Mouse (Mus musculus) cortical plate, adult 2 months (tissue): ENCODE measurements around the gene Cyp27b1. TPM values are rescaled to one million over a fixed set of nuclear protein-coding genes. Genes with fewer than 3 reads are reported as not detected.
"Not testable (repeated sequence)": the region's sequence is repeated elsewhere in the genome, so short reads cannot be mapped to it uniquely, and the experiment has no call there.

Experiments
- H3K27ac ChIP-seq: fragments of 200-500 bp; 2 replicates; pipeline ENCODE4 v1.5.1; 2012; ENCODE audit warnings: low read length, control low read depth, inconsistent platforms; ENCODE audit not compliant: insufficient read depth
- H3K4me1 ChIP-seq: fragments of 200-500 bp; 2 replicates; pipeline ENCODE4 v1.6.1; 2011; ENCODE audit warnings: low read length; ENCODE audit not compliant: control insufficient read depth, insufficient read depth
- H3K4me3 ChIP-seq: fragments of 200-500 bp; 2 replicates; pipeline ENCODE4 v1.5.1; 2011; ENCODE audit warnings: mild to moderate bottlenecking, low read length, control low read depth; ENCODE audit not compliant: insufficient read depth
- CTCF ChIP-seq: fragments of 200-500 bp; IDR thresholded peaks from 2 replicates; pipeline ENCODE4 v1.5.1; 2011; ENCODE audit warnings: mild to moderate bottlenecking, control low read depth, low read length; ENCODE audit not compliant: insufficient read depth; ENCODE audit errors: extremely low read depth
- POLR2A ChIP-seq: fragments of 200-500 bp; IDR thresholded peaks from 2 replicates; pipeline ENCODE4 v1.6.1; 2011; ENCODE audit warnings: mild to moderate bottlenecking, low read length, control low read depth; ENCODE audit not compliant: insufficient read depth; ENCODE audit errors: extremely low read depth
- polyA plus RNA-seq: library from polyadenylated mRNA; depleted of rRNA; stranded (reverse); fragments of >200 nt; gene quantifications from 2 replicates; pipeline ENCODE4 v1.2.3, GENCODE M21; 2012

The Cyp27b1 gene
- polyA plus RNA-seq, 1 experiment = 0.67 TPM

DNA sequence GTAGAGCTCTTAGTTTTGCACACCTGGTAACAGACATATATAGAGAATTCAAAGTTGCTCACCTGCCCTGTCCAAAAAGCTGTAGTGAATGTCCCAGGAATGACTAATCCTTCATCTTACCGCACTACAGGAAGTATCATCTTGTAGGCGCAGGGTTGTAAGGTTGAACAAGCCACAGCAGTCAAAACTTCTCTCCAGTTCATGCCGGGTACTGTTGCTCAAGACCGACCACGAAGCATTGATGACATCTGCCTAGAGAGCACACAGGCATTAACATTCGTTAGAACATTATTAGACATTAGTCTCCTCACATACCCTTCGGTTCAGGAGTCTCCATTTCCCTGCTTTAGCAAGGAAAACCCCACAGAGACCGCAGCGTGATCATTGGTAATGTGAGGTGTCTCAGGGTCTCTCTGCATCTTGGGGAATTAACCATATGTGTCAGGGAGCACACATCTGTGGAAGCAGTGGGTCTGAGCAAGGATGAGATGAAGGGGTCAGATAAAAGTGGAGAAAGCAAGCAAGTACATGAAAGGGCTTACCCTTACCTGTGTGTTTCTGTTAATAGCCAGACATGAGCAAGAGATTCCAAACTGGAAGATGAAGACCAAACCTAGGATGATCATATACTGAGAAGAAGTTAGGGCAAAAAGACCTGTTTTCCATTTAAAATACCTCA, 20.4 kb downstream of the Cyp27b1 start:
- peaks cover 3% of the 10 kb centered on the region; the same call in 1 of the 2 replicates for H3K4me1 ChIP-seq
- no peak overlapping the region for H3K27ac ChIP-seq
- peak overlapping the region; percentile 69; the same call in 1 of the 2 replicates for H3K4me3 ChIP-seq
- TF ChIP-seq POLR2A (no peak), CTCF (no peak)

DNA sequence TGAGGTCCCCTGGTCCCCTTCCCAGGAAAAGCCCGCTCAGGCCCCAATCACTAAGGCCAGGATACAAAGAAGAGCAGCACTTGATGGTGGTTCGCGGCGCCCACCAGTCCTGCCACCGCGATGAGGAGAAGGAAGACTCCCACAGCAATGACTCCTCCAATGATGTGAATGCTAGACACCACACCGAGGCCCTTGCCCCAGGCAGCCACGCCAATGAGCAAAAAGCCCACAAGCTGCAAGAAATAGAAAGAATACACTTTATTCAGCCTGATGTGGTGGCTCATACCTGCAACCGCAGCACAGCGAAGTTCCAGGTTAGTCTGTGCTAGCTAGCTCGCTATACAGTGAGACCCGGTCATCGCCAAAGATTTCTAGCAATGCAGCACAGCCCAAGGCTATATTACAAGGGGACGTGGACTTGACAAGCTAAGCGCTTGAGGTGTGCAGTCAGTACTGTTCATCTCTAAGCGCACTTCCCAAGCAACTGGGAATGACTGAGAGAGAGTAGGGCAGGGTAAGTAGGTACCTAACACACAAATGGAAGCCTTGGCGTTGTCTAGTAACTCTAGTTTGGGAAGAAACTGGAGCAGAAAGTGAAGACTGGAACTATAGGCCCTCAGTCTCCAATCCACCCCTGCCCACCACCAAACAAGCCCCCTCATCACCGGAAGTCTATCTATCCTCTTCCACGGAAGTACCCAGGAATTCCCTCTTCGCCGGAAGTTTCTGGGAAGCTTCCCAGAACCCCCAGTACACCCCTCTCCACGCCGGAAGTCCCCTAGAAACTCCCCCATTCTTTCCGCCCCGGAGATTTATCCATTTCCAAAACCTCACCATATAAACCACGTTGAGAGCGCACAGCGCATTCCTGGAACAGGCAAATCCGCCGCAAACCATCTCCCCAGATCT, 21.5 kb downstream of the Cyp27b1 start:
- Histone ChIP-seq H3K4me3 (peak overlapping the region; percentile 69), H3K4me1 (peaks cover under 1% of the 10 kb centered on the region; the same call in 1 of the 2 replicates), H3K27ac (no peak overlapping the region; the same call in 1 of the 2 replicates)
- no peak for TF ChIP-seq CTCF
- TF ChIP-seq POLR2A = no peak; the same call in 1 of the 2 replicates

DNA sequence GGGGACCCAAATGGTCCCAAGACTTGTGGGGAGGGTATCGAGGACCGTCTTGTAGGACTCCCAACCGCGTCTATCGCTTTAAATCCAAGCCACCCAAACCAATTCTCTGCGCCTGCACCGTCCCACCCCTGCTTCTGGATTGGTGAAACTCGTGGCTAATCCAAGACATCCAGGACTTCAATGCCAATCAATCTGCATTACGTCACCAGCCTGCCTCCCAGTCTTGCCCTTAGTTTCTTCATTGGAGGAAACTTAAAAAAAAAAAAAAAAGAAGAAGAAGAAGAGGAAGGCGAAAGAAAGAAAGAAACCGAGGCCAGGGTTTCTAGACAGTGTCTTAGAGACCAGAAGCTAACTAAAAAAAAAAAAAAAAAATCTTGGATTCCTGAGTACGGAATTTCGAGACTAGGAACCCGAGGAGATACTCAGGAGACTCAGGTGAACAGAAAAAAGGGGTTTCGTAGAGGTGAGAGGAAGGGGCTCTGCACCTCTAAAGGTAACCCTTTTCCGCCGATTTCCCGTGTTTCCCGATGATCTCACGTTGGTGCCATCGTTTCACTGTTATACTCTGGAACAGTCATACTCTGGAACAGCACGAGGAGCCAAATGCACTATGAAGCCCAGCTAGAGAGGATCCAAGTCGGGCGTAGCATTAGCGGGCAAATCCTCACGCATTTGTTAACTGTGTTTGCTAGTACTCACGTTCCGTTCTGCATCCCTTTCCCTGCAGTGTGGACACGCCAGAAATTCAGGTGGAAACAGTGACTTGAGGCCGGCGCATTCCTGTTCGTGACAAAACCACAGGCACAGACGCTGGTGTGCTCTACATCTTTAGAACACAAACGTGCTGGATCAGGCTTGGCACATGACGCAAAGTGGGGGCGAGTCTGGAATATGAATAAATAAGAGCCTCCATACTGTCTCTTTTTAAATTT, 22.4 kb downstream of the Cyp27b1 start, which contains the start of gene Tspan31:
Gene Tspan31 (minus strand): TSS at position 75 of the 932 bp plus-strand sequence.
- H3K27ac ChIP-seq = peak within 1 kb of the TSS; percentile 25; the same call in 1 of the 2 replicates
- no peak for TF ChIP-seq CTCF
- peak; percentile 95 for TF ChIP-seq POLR2A
- peak within 1 kb of the TSS; percentile 69 for H3K4me3 ChIP-seq
- no peaks in the 10 kb centered on the region; the same call in 1 of the 2 replicates for H3K4me1 ChIP-seq

DNA sequence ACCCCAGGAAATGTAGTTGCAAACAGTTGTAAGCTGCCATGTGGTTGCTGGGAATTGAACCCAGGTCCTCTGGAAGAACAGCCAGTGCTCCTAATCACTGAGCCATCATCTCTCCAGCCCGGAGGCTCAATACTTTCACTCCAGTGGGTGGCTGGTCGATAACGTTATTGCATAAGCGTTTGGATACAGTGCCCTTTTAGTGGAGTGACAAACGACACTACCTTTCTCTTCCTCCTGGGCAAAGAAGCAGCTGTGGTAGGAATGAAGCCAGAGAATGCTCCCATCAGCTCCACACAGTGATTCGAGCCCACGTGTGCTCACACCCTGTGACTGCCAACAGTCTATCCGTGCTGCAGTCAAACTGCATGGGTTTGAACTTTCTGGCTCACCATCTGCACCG, 23.2 kb downstream of the Cyp27b1 start:
- Histone ChIP-seq H3K4me1 (peaks cover 1% of the 10 kb centered on the region; the same call in 1 of the 2 replicates), H3K27ac (no peak overlapping the region), H3K4me3 (peak overlapping the region; percentile 69)
- no peak for TF ChIP-seq POLR2A

DNA sequence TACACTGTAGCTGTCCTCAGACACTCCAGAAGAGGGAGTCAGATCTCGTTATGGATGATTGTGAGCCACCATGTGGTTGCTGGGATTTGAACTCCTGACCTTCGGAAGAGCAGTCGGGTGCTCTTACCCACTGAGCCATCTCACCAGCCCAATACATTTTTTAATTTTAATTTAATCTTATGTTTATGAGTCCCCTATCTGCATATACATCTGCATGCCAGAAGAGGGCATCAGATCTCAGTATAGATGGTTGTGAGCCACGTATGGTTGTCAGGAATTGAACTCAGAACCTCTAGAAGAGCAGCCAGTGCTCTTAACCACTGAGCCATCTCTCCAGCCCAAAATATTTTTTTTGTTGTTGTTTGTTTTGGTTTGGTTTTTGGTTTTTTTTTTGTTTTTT, 24.2 kb downstream of the Cyp27b1 start:
- H3K27ac ChIP-seq, H3K4me3 ChIP-seq, H3K4me1 ChIP-seq: not testable (repeated sequence)

DNA sequence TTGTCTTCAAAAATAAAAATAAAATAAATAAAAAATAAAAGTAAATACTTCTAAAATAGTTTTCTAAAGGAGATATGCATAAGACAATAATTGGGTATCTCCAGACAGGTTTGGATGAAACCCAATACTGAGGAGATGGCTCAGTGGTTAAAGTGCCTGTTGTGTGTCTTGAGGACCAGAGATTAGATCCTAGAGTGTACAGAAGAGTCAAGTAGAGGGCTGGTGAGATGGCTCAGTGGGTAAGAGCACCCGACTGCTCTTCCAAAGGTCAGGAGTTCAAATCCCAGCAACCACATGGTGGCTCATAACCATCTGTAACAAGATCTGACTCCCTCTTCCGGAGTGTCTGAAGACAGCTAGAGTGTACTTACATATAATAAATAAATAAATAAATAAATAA, 24.9 kb downstream of the Cyp27b1 start:
- not testable (repeated sequence) for H3K27ac ChIP-seq, H3K4me1 ChIP-seq, H3K4me3 ChIP-seq

DNA sequence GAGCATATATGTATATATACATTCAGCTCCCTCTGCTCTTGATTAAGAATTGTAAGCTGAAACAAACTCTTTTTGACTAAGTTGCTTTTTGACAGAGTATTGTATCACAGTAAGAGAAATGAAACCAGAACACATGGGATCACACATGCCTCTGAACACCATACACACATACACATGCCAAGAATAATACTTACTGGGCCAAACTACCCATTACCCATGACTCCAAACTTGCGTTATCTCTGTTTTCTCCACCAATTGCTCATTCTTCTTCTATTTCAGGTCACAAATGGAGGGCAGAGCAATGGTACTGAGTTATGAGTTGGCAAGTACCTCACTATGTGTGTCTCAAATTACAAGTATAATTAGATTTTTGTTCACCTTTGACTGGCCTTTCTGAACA, 25.9 kb downstream of the Cyp27b1 start:
- H3K4me3 ChIP-seq = no peak overlapping the region
- TF ChIP-seq CTCF = no peak
- H3K4me1 ChIP-seq = peaks cover 3% of the 10 kb centered on the region; the same call in 1 of the 2 replicates
- no peak overlapping the region for H3K27ac ChIP-seq

DNA sequence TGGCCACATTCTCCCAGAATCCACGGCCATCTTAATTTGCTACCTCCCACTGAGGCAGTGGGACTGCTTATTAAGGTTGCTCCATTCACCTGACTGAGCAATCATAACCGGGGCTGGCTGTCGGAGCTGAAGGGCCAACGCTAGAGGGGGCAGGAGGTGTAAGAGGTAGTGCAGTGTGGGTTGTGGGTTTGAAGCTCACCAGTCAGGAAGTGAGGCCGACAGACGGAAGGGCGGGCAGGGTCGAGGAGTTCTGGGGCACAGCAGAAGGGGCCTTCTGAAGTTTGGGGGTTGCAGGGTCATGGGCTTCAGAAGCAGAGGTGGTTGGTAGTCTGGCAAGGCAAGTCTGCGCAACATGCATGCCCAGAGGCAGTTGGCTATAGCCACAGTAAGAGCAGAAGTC, 27.0 kb downstream of the Cyp27b1 start, which contains the start of gene Agap2:
Gene Agap2 (plus strand): TSS at position 205 of the 400 bp plus-strand sequence.
- Histone ChIP-seq H3K4me3 (no peak within 1 kb of the TSS), H3K4me1 (peaks cover 3% of the 10 kb centered on the region; the same call in 1 of the 2 replicates), H3K27ac (no peak within 1 kb of the TSS)
- TF ChIP-seq POLR2A (no peak), CTCF (no peak)

DNA sequence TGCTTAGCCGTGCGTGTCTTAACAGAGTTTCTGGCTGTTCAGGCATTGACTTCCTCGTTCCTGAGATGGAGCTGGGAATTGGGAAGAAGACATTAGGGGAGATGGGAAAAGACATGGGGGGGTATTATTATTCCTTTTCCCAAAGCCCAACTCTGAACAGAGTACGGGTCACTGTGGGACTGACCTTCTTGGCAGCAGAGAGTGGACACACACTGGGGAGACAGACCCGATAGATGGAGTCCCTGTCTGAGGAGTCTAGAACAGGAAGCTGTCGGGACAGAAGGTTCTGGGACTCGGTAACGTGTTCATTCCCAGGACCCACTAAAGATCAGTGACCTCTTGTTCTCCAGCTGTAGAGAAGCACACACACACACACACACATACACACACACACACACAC, 27.6 kb downstream of the Cyp27b1 start:
- peaks cover 3% of the 10 kb centered on the region; the same call in 1 of the 2 replicates for H3K4me1 ChIP-seq
- no peak overlapping the region for H3K4me3 ChIP-seq
- H3K27ac ChIP-seq = no peak overlapping the region
- no peak for TF ChIP-seq POLR2A
- no peak for TF ChIP-seq CTCF
